Mouse (Mus musculus) lung, embryonic 14.5 days (tissue): ENCODE data around the gene Ppp1r14a. TPM values are rescaled to one million over a fixed set of nuclear protein-coding genes. Genes with fewer than 3 reads are reported as not detected.

Experiments used
- ATAC-seq: fragments of 200-750 bp; cut with Nextera tagmentation; 2 replicates; pipeline ENCODE4 v1.8.0; 2017; ENCODE audit warnings: mild to moderate bottlenecking, moderate TSS enrichment, moderate library complexity; ENCODE audit not compliant: insufficient read depth
- DNase-seq: peaks from one replicate; pipeline ENCODE4 v3.0.0-alpha.2; 2015
- H3K27ac ChIP-seq: fragments of 300-500 bp; sonication (generic); 2 replicates; pipeline ENCODE4 v1.5.1; 2014; ENCODE audit warnings: low read depth, mild to moderate bottlenecking, moderate library complexity
- H3K27me3 ChIP-seq: fragments of 300-500 bp; sonication (generic); 2 replicates; pipeline ENCODE4 v1.6.1; 2014; ENCODE audit warnings: low read length, control low read depth; ENCODE audit not compliant: insufficient read depth
- H3K36me3 ChIP-seq: fragments of 300-500 bp; sonication (generic); 2 replicates; pipeline ENCODE4 v1.6.1; 2014; ENCODE audit warnings: control low read depth; ENCODE audit not compliant: insufficient read depth
- H3K4me1 ChIP-seq: fragments of 300-500 bp; sonication (generic); 2 replicates; pipeline ENCODE4 v1.6.1; 2014; ENCODE audit warnings: antibody characterized with exemption, control low read depth; ENCODE audit not compliant: insufficient read depth
- H3K4me2 ChIP-seq: fragments of 300-500 bp; sonication (generic); 2 replicates; pipeline ENCODE4 v1.6.1; 2014; ENCODE audit warnings: mild to moderate bottlenecking
- H3K4me3 ChIP-seq: fragments of 300-500 bp; sonication (generic); 2 replicates; pipeline ENCODE4 v1.5.1; 2014; ENCODE audit warnings: low read depth, low read length
- H3K9ac ChIP-seq: fragments of 300-500 bp; sonication (generic); 2 replicates; pipeline ENCODE4 v1.6.1; 2014
- H3K9me3 ChIP-seq: fragments of 300-500 bp; sonication (generic); 2 replicates; pipeline ENCODE4 v1.6.1; 2016; ENCODE audit warnings: low read depth, low read length, control low read depth
- CTCF ChIP-seq: IDR thresholded peaks from 2 replicates; pipeline ENCODE4 v1.5.1; 2016; ENCODE audit warnings: antibody characterized with exemption, low read depth
- WGBS: fragments of 180-500 bp; shearing (Covaris S2); extraction: QIAGEN DNeasy Blood & Tissue Kit; methylation state at CpG from one replicate; pipeline ENCODE4 v1.1.7; 2014; 5-methylcytosine and 5-hydroxymethylcytosine counted together
- polyA plus RNA-seq: library from polyadenylated mRNA; unstranded; fragments of >200 nt; fragmentation: Nextera tagmentation; extraction: Ambion mirVana; gene quantifications from 2 replicates; pipeline ENCODE4 v1.2.1, GENCODE M21; 2014

The Ppp1r14a gene
- polyA plus RNA-seq, 1 experiment from 2014 or later = 114 TPM

DNA sequence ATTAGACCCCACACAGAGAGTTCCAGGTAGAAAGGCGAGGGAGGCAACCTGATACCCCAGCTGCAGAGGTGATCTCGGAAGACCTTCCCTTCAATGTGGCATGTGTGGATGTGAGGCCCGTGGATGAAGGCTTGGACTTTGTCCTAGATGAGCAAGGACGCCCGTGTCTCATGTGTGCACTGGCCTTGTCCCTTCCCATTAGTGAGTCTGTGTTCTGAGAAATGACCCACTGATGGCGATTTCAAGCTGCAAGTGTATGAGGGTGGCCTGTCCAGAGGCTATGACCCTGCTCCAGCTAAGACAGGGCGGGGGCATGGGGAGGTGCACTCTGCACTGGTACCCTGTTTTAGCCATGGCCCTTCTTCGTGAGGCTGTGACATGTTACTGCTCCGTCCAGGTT lies 51.1 kb downstream of the Ppp1r14a start:
- 79% methylated on average over 9 of the region's 9 CpGs for WGBS
- Histone ChIP-seq H3K4me3 (no peak overlapping the region), H3K27ac (no peak overlapping the region), H3K27me3 (no peaks in the 10 kb centered on the region), H3K9ac (no peak overlapping the region), H3K4me1 (no peaks in the 10 kb centered on the region), H3K9me3 (no peaks in the 10 kb centered on the region), H3K4me2 (no peak overlapping the region), H3K36me3 (peaks cover 26% of the 10 kb centered on the region; the same call in 1 of the 2 replicates)
- ATAC-seq (no peak), DNase-seq (no peak)
- TF ChIP-seq CTCF = no peak

GRCm38 (mm10) chr7:29340838-29341237 lies 51.7 kb downstream of the Ppp1r14a start:
- Histone ChIP-seq H3K27me3 (no peaks in the 10 kb centered on the region), H3K9me3 (no peaks in the 10 kb centered on the region), H3K27ac (no peak overlapping the region), H3K36me3 (peaks cover 24% of the 10 kb centered on the region; the same call in 1 of the 2 replicates), H3K4me1 (no peaks in the 10 kb centered on the region), H3K9ac (no peak overlapping the region), H3K4me3 (no peak overlapping the region), H3K4me2 (no peak overlapping the region)
- DNase-seq (no peak), ATAC-seq (no peak)
- WGBS = 81% methylated on average over 8 of the region's 8 CpGs
- TF ChIP-seq CTCF = no peak

DNA sequence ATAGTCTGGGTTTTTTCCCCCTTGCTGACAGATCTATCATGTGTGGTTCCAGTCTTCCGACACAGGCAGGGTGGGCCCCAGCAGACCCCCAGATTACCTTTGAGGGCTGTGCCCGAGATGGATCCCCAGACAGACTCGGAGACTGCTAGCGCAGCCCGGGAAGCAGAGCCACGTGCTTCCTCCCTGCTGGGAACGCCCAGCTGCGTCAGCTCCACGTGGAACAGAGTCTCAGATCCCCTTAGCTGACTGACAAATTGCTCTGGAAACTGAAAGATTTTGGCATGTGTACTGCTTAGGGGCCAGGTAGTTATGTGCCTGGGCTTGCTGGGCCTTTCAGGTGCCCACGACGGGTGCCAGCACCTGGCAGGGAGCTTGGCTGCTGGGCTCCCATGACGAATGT lies 52.6 kb downstream of the Ppp1r14a start:
- no peaks in the 10 kb centered on the region for H3K4me1 ChIP-seq
- DNase-seq (no peak), ATAC-seq (no peak)
- H3K4me2 ChIP-seq = no peak overlapping the region
- no peak for TF ChIP-seq CTCF
- no peaks in the 10 kb centered on the region for H3K9me3 ChIP-seq
- H3K4me3 ChIP-seq = no peak overlapping the region
- no peak overlapping the region for H3K27ac ChIP-seq
- H3K36me3 ChIP-seq = peaks cover 26% of the 10 kb centered on the region
- H3K27me3 ChIP-seq = no peaks in the 10 kb centered on the region
- WGBS = 67% methylated on average over 12 of the region's 12 CpGs
- H3K9ac ChIP-seq = no peak overlapping the region

DNA sequence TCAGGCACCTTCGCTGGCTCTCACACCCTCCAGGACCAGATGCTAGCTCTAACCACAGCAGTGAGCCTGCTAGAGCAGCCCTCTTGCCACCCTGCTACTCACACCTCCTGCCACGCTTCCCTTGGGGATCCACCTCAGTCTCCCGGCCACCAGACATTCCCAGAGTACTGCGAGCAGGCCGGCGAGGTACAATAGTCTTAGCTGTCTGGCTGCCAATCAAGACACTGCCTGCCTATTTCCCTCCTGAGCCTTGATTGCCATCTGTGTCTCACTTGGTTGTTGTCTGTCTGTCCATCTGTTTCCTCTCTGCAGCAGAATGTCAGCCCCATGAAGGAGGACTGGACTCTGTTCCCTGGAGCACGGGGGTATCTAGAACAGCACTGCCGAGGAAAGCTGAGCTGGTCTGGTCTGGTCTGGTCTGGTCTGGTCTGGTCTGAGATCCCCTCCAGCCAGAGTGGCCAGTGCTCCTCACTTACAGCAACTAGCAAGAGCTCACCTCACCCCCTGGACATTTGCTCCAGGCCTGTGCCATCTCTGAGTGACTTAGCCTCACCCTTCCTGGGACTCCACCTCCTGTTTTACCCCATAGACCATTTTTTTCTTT lies 53.5 kb downstream of the Ppp1r14a start:
- Histone ChIP-seq H3K4me2 (no peak overlapping the region), H3K4me1 (no peaks in the 10 kb centered on the region), H3K27ac (no peak overlapping the region), H3K36me3 (peaks cover 26% of the 10 kb centered on the region), H3K9me3 (no peaks in the 10 kb centered on the region), H3K27me3 (no peaks in the 10 kb centered on the region), H3K9ac (no peak overlapping the region), H3K4me3 (no peak overlapping the region)
- ATAC-seq = no peak
- no peak for TF ChIP-seq CTCF
- no peak for DNase-seq
- WGBS = 63% methylated on average over 8 of the region's 8 CpGs

Other genes starting within 250 kb of the Ppp1r14a start
- gene Ryr1, start 164.1 kb upstream of the Ppp1r14a start, polyA plus RNA-seq = 0.22 and 0.45 TPM in 2 replicates
- 0.95 and 1.0 TPM in 2 replicates for gene Rasgrp4, start 154.5 kb upstream of the Ppp1r14a start, polyA plus RNA-seq
- 10.7 and 16.3 TPM in 2 replicates for gene Fam98c, start 133.1 kb upstream of the Ppp1r14a start, polyA plus RNA-seq
- gene Ggn, start 119.1 kb upstream of the Ppp1r14a start, polyA plus RNA-seq = 0.17 and 0.28 TPM in 2 replicates
- gene Spred3, start 118.9 kb upstream of the Ppp1r14a start, polyA plus RNA-seq = 1.7 and 2.5 TPM in 2 replicates
- gene Psmd8, start 108.6 kb upstream of the Ppp1r14a start, polyA plus RNA-seq = 284 and 285 TPM in 2 replicates
- gene Catsperg1, start 75.3 kb upstream of the Ppp1r14a start, polyA plus RNA-seq = 0.57 and 0.87 TPM in 2 replicates
- gene Kcnk6, start 56.8 kb upstream of the Ppp1r14a start, polyA plus RNA-seq = 0.84 and 1.1 TPM in 2 replicates
- 121 and 123 TPM in 2 replicates for gene Yif1b, start 51.0 kb upstream of the Ppp1r14a start, polyA plus RNA-seq
- 4.6 and 4.7 TPM in 2 replicates for gene 2200002D01Rik, start 40.8 kb upstream of the Ppp1r14a start, polyA plus RNA-seq
- gene Spint2, start 7.4 kb upstream of the Ppp1r14a start, polyA plus RNA-seq = 243 and 265 TPM in 2 replicates
- 13.5 and 14.7 TPM in 2 replicates for gene Dpf1, start 14.6 kb downstream of the Ppp1r14a start, polyA plus RNA-seq
- gene Sipa1l3, start 229.3 kb downstream of the Ppp1r14a start, polyA plus RNA-seq = 20.2 and 20.4 TPM in 2 replicates